Mouse (Mus musculus) forebrain, embryonic 12.5 days (tissue): ENCODE data around the gene Gm20662. TPM values are rescaled to one million over a fixed set of nuclear protein-coding genes. Genes with fewer than 3 reads are reported as not detected.

Experiments
- ATAC-seq: fragments of 200-750 bp; cut with Nextera tagmentation; 2 replicates; pipeline ENCODE4 v1.8.0; 2017; ENCODE audit warnings: moderate TSS enrichment; ENCODE audit not compliant: low FRiP score
- H3K27ac ChIP-seq: fragments of 300-500 bp; sonication (generic); 2 replicates; pipeline ENCODE4 v1.5.1; 2016; ENCODE audit warnings: mild to moderate bottlenecking
- H3K27me3 ChIP-seq: fragments of 300-500 bp; sonication (generic); 2 replicates; pipeline ENCODE4 v1.6.1; 2016; ENCODE audit warnings: mild to moderate bottlenecking
- H3K36me3 ChIP-seq: fragments of 300-500 bp; sonication (generic); replicated peaks from 2 replicates; pipeline ENCODE4 v1.6.1; 2016; ENCODE audit warnings: mild to moderate bottlenecking
- H3K4me1 ChIP-seq: fragments of 300-500 bp; sonication (generic); 2 replicates; pipeline ENCODE4 v1.6.1; 2016
- H3K4me2 ChIP-seq: fragments of 300-500 bp; sonication (generic); 2 replicates; pipeline ENCODE4 v1.6.1; 2016; ENCODE audit warnings: mild to moderate bottlenecking, moderate library complexity
- H3K4me3 ChIP-seq: fragments of 300-500 bp; sonication (generic); replicated peaks from 2 replicates; pipeline ENCODE4 v1.5.1; 2016; ENCODE audit warnings: mild to moderate bottlenecking
- H3K9ac ChIP-seq: fragments of 300-500 bp; sonication (generic); 2 replicates; pipeline ENCODE4 v1.6.1; 2016; ENCODE audit warnings: mild to moderate bottlenecking
- H3K9me3 ChIP-seq: fragments of 300-500 bp; sonication (generic); 2 replicates; pipeline ENCODE4 v1.6.1; 2016
- WGBS: fragments of 180-500 bp; shearing (Covaris S2); methylation state at CpG from one replicate; pipeline ENCODE4 v1.1.7; 2016; 5-methylcytosine and 5-hydroxymethylcytosine counted together
- polyA plus RNA-seq: library from polyadenylated mRNA; unstranded; fragments of >200 nt; fragmentation: Nextera tagmentation; extraction: Ambion mirVana; gene quantifications from 2 replicates; pipeline ENCODE4 v1.2.1, GENCODE M21; 2016

Gene Gm20662
- polyA plus RNA-seq, 1 experiment from 2014 or later, result not detected

DNA sequence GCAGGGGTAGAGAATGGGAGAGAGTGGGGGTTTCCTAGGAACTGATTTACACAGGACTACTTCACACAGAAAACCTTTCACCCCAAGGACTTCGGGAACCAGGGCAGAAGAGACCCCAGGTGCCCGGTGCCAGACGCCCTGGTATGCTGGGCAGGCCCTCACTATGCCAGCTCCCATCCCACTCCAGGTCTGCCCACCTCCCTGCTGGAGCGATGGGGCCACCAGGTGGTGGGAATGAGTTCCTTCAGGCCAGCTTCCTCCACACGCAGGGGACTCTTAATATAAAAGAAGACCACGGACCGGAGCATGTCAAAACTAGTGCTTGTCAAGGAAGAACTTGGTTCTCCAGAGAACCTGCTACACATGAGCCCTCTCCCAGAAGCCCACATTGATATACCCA is 71.0 kb downstream of the Gm20662 start:
- H3K36me3 ChIP-seq, result peaks cover 51% of the 10 kb centered on the region
- WGBS, result 82% methylated on average over 7 of the region's 7 CpGs
- no peak for ATAC-seq
- no peaks in the 10 kb centered on the region for H3K27me3 ChIP-seq
- H3K4me2 ChIP-seq, result no peak overlapping the region
- no peak overlapping the region for H3K27ac ChIP-seq
- H3K4me3 ChIP-seq, result no peak overlapping the region
- H3K4me1 ChIP-seq, result no peaks in the 10 kb centered on the region
- no peak overlapping the region for H3K9ac ChIP-seq
- no peaks in the 10 kb centered on the region for H3K9me3 ChIP-seq

DNA sequence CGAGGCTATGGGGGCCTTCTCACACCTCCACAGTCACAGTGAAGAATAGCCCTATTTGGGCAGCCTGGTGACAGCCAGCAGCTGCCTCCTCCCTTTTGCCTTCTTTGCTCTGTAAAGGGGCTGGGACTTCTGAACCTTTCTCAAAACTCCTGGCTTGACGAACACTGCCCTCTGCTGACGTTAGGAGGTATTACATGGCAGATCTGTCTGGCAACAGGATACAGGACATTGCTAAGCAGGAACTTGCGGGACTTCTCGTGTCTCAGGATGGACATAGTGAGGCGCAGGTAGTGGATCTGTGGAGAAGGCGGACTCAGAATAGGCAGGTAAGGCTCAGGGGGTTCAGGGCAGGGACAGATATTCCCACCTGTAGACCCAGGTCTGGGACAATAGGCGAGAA is 71.8 kb downstream of the Gm20662 start:
- Histone ChIP-seq H3K4me1 (no peaks in the 10 kb centered on the region), H3K9ac (no peak overlapping the region), H3K4me2 (no peak overlapping the region), H3K27me3 (no peaks in the 10 kb centered on the region), H3K27ac (no peak overlapping the region), H3K36me3 (peaks cover 44% of the 10 kb centered on the region), H3K4me3 (no peak overlapping the region), H3K9me3 (no peaks in the 10 kb centered on the region)
- 17% methylated on average over 8 of the region's 8 CpGs for WGBS
- ATAC-seq, result peak; percentile 42; the same call in 1 of the 2 replicates

DNA sequence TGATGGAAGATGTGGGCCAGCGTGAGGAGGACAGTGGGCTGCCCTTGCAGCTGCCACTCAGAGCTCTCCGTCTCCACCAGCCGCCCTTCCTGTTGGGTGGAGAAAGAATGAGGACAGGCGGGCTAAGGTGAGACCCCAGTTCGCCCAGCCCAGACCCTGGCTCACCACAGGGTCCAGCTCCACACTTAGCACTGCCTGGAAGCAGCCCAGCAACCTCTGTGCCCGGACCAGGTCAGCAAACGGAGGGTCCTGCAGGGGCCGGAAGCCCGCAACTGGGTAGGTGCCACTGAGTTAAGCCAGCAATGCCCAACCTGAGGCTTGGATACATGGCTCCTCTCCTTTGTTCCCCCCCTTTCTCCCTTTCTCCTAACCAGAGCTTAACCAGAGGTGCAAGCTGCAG is 72.9 kb downstream of the Gm20662 start:
- H3K27ac ChIP-seq, result no peak overlapping the region
- H3K4me2 ChIP-seq, result no peak overlapping the region
- H3K9ac ChIP-seq, result no peak overlapping the region
- no peak for ATAC-seq
- WGBS, result 93% methylated on average over 9 of the region's 9 CpGs
- no peaks in the 10 kb centered on the region for H3K27me3 ChIP-seq
- peaks cover 35% of the 10 kb centered on the region for H3K36me3 ChIP-seq
- H3K4me3 ChIP-seq, result no peak overlapping the region
- H3K9me3 ChIP-seq, result no peaks in the 10 kb centered on the region
- no peaks in the 10 kb centered on the region for H3K4me1 ChIP-seq

DNA sequence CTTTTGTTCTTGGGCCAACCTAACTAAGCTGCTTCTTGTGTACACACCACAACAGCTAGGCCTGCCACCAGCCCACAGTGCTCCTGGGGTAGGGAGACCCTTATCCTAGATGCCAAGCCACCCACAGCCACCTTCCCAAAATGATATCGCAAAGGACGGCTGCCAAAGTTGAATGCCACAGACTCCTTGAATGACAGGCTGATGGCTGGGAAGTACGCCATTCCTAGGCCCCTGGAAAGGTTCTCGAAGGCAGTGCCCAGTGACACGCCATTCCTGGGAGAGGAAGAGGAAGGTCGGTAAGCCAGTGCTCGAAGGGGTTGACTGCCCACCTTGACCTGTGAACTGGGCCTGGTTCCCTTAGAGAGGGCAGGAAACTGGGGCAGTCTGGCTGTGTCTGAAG is 73.4 kb downstream of the Gm20662 start:
- Histone ChIP-seq H3K9ac (no peak overlapping the region), H3K36me3 (peaks cover 30% of the 10 kb centered on the region), H3K4me1 (no peaks in the 10 kb centered on the region), H3K27ac (no peak overlapping the region), H3K4me3 (no peak overlapping the region), H3K27me3 (no peaks in the 10 kb centered on the region), H3K9me3 (no peaks in the 10 kb centered on the region), H3K4me2 (no peak overlapping the region)
- 90% methylated on average over 7 of the region's 7 CpGs for WGBS
- no peak for ATAC-seq

DNA sequence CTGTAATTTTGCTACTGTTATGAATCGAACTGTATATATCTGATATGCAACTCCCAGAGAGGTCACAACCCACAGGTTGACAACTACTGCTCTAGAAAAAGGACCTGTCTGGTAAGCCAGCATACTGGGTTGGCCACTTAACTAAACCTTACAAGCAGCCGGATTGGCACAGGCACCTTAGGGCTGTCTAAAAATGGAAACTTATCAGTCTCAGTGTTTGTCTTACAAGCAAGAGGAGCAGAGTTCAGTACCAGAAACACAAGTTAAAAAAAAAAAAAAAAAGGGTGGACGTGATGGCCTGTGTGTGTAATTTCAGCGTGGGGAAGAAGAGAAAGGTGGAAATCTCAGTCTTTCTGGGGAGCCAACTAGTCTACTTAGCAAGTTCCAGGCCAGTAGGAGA is 75.7 kb downstream of the Gm20662 start:
- Histone ChIP-seq H3K4me1 (no peaks in the 10 kb centered on the region), H3K9ac (no peak overlapping the region), H3K4me3 (no peak overlapping the region), H3K27me3 (no peaks in the 10 kb centered on the region), H3K36me3 (peaks cover 22% of the 10 kb centered on the region), H3K4me2 (no peak overlapping the region), H3K9me3 (no peaks in the 10 kb centered on the region), H3K27ac (no peak overlapping the region)
- no peak for ATAC-seq
- WGBS, result 96% methylated on average over 4 of the region's 4 CpGs

DNA sequence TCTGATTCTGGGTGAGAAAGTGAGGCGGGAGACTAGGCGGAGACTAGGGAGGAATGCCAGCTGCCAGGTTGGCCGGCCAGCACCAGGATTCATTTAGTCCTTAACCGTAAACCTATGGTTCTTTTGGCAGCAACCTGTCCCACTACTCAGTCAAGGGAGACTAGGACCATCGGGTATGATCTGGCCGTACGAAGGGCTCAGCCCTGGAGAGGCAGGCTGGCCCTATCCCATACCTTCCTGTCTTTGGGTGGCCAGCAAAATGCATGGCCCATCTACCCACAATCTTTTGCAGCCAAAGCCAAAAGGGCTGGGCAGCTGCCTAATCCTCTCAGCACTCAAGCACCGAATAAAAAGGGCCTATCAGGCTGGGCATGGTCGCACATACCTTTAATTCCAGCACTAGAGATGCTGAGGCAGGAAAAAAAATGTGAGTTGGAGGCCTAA is 76.4 kb downstream of the Gm20662 start:
- Histone ChIP-seq H3K27me3 (no peaks in the 10 kb centered on the region), H3K27ac (peak overlapping the region; percentile 63; the same call in 1 of the 2 replicates), H3K4me2 (no peak overlapping the region), H3K4me1 (no peaks in the 10 kb centered on the region), H3K9me3 (no peaks in the 10 kb centered on the region), H3K4me3 (no peak overlapping the region), H3K36me3 (peaks cover 22% of the 10 kb centered on the region), H3K9ac (no peak overlapping the region)
- 61% methylated on average over 9 of the region's 9 CpGs for WGBS
- ATAC-seq, result no peak

DNA sequence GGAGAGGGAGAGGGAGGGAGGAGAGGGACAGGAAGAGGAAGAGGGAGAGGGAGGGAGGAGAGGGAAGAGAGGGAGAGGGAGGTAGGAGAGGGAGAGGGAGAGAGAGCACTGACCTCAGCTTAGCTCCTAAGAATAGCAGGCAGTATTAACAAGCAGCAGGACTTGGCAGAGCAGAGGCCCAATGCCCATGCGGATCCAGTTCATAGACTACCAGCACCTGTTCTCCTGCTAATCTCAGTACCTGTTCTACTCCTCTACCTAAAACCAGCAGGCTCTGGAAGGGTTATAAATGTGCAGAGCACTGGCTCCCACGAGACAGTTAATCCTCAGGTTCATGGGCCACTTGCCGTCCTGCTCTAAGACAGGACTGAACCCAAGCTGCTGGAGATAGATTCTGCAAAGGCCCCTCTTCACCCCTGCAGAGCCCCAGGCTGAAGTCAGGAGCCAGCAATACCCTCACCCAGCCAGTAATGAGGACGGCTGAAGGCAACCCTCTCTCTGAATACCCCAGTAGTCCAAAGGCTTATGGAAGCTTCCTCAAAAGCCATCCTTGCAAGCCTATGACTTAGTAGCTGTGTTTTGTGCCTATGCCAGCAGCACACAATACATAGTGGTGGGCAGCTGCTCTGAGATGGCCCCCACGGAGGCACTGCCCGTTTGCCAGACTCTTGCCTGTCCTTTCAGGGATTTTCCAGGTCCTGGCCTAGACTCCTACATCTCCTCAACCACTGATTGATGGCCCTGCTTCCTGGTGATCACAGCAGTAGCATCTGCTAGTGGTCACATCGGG is 77.2 kb downstream of the Gm20662 start:
- WGBS, result 68% methylated on average over 7 of the region's 7 CpGs
- Histone ChIP-seq H3K36me3 (peaks cover 22% of the 10 kb centered on the region), H3K9ac (no peak overlapping the region), H3K9me3 (no peaks in the 10 kb centered on the region), H3K27ac (no peak overlapping the region), H3K27me3 (no peaks in the 10 kb centered on the region), H3K4me2 (no peak overlapping the region), H3K4me1 (peaks cover 7% of the 10 kb centered on the region), H3K4me3 (no peak overlapping the region)
- no peak for ATAC-seq

DNA sequence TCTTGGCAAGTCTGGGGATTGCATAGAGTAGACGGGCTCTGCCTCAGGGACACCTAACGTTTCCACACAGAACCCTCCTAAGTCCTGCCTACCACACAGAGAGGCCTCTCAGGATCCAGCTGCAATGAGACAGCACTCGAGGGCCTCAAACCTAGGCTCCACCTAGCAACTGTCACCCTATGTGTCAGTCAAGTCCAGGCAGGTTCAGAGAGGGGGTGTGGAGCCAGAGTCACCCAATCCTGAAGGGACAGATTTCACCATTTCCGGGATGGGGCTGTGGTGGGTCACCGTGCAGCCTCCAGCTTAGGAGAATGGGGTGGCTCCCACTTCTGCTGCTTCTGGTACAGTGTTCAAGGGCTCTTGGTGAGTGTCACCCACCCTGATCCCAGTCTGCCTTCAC is 84.0 kb downstream of the Gm20662 start, which contains the start of gene Mst1:
Gene Mst1, plus strand, starts transcription at position 269 of the 400 bp plus-strand sequence.
- WGBS, result 76% methylated on average over 5 of the region's 5 CpGs
- Histone ChIP-seq H3K27ac (0 out of 2 replicates have a peak within 1 kb of the TSS, but pooled peaks have one; percentile 5), H3K4me2 (peak within 1 kb of the TSS; percentile 90), H3K36me3 (peaks cover 13% of the 10 kb centered on the region), H3K4me3 (peak within 1 kb of the TSS; percentile 78), H3K27me3 (peaks cover 46% of the 10 kb centered on the region), H3K9me3 (no peaks in the 10 kb centered on the region), H3K4me1 (peaks cover 21% of the 10 kb centered on the region), H3K9ac (peak within 1 kb of the TSS; percentile 91)
- no peak for ATAC-seq

DNA sequence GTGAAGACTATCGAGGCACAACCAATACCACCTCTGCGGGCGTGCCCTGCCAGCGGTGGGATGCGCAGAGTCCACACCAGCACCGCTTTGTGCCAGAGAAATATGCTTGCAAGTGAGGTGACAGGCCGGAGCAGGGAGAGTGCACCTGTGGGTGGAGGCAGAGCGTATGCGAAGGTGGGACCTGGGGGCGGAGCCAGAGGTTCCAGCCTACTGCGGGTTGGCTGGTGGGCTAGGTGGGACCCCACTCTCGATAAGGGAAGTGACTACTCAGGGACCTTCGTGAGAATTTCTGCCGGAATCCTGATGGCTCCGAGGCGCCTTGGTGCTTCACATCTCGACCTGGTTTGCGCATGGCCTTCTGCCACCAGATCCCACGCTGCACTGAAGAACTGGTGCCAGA is 86.4 kb downstream of the Gm20662 start:
- peak overlapping the region; percentile 10; the same call in 1 of the 2 replicates for H3K4me2 ChIP-seq
- H3K9ac ChIP-seq, result peak overlapping the region; percentile 7; the same call in 1 of the 2 replicates
- no peak overlapping the region for H3K27ac ChIP-seq
- H3K27me3 ChIP-seq, result peaks cover 46% of the 10 kb centered on the region
- peak overlapping the region; percentile 10 for H3K4me3 ChIP-seq
- no peaks in the 10 kb centered on the region for H3K9me3 ChIP-seq
- H3K36me3 ChIP-seq, result peaks cover 37% of the 10 kb centered on the region
- no peak for ATAC-seq
- H3K4me1 ChIP-seq, result peaks cover 21% of the 10 kb centered on the region
- WGBS, result 5% methylated on average over 19 of the region's 19 CpGs

DNA sequence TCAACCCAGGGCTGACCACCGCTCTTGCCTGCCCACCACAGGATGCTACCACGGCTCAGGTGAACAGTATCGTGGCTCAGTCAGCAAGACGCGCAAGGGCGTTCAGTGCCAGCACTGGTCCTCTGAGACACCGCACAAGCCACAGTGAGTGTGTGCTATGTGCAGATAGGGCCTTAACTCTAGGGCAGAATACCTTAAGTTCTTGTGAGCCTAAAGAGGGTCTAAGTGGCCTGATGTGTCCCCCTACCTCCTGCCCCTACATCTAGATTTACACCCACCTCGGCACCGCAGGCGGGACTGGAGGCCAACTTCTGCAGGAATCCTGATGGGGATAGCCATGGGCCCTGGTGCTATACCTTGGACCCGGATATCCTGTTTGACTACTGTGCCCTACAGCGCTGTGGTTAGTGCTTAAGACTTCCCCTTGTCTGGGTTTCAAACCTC is 86.9 kb downstream of the Gm20662 start, which contains the start of gene Rnf123:
Gene Rnf123, minus strand, starts transcription at position 359 of the 444 bp plus-strand sequence.
- no peak for ATAC-seq
- WGBS, result 34% methylated on average over 12 of the region's 12 CpGs
- H3K9me3 ChIP-seq, result no peaks in the 10 kb centered on the region
- no peak within 1 kb of the TSS for H3K27ac ChIP-seq
- H3K4me1 ChIP-seq, result peaks cover 18% of the 10 kb centered on the region
- H3K4me3 ChIP-seq, result peak within 1 kb of the TSS; percentile 10
- H3K27me3 ChIP-seq, result peaks cover 46% of the 10 kb centered on the region
- peak within 1 kb of the TSS; percentile 7; the same call in 1 of the 2 replicates for H3K9ac ChIP-seq
- H3K36me3 ChIP-seq, result peaks cover 41% of the 10 kb centered on the region
- peak within 1 kb of the TSS; percentile 10; the same call in 1 of the 2 replicates for H3K4me2 ChIP-seq

DNA sequence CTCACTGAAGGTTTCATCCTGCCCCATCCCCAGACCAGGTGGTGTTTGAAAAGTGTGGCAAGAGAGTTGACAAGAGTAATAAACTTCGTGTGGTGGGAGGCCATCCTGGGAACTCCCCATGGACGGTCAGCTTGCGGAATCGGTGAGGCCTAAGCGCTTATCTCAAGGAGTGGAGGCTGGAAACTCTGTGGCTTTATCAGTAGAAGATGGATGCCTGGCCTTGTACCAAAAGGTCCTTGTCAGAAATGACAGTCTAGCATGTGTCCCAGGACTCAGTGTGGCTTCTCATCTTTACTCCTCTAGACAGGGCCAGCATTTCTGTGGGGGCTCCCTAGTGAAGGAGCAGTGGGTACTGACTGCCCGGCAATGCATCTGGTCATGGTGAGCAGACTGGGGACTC is 87.4 kb downstream of the Gm20662 start:
- Histone ChIP-seq H3K9me3 (no peaks in the 10 kb centered on the region), H3K27me3 (peaks cover 46% of the 10 kb centered on the region), H3K9ac (no peak overlapping the region), H3K4me1 (peaks cover 12% of the 10 kb centered on the region), H3K4me3 (no peak overlapping the region), H3K27ac (no peak overlapping the region), H3K4me2 (no peak overlapping the region), H3K36me3 (peaks cover 47% of the 10 kb centered on the region)
- ATAC-seq, result no peak
- WGBS, result 81% methylated on average over 6 of the region's 6 CpGs

DNA sequence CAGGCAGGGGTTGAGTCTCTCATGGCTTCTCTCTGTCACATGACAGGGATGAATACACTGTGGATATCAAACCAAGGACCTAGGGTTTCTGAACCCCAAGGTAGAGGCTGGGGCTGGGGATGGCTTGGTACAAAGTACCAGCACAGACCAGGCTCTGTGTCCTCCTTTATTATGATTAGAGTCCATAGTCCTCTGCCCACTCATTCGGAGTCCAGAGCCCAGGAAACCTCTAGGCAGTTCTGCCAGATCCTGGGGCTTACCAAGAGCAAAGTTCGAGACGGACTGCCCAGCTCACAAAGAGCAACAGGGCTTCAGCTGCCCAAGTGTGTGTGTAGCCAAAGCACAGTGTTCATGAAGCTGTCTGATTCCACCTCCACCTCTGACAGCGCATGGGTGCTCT is 89.1 kb downstream of the Gm20662 start:
- 0 out of 2 replicates have a peak, but pooled peaks cover 5% of the 10 kb centered on the region for H3K4me1 ChIP-seq
- ATAC-seq, result no peak
- H3K27me3 ChIP-seq, result peaks cover 44% of the 10 kb centered on the region
- no peak overlapping the region for H3K27ac ChIP-seq
- H3K9me3 ChIP-seq, result no peaks in the 10 kb centered on the region
- no peak overlapping the region for H3K4me3 ChIP-seq
- WGBS, result 97% methylated on average over 4 of the region's 4 CpGs
- H3K36me3 ChIP-seq, result peaks cover 63% of the 10 kb centered on the region
- no peak overlapping the region; the same call in 1 of the 2 replicates for H3K9ac ChIP-seq
- H3K4me2 ChIP-seq, result no peak overlapping the region
